Mouse (Mus musculus): Measurements from ENCODE around the gene Wdr70.

The Wdr70 gene

DNA sequence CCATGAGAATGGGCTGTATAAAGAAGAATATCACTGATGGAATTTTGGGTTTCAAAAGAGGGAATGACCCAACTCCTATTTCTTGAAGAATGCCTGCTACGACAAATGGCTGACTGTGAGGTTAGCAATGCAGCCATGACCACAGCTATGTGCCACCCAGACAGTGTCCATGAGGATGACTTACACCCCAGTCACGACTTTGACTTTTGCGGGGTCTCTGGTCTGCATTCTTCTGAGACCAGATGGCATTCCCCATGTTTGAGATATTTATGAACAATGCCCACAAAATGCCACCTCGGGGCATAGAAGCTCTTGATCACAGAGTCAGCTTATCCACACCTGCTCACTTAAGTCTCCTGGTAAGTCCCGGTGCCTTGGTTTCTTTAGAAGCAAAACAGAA lies 236.1 kb downstream of the Wdr70 start:
- no peak for DNase-seq (ENCODE audit: extremely low spot score)

GRCm38 (mm10) chr15:7858841-7859240 lies 240.2 kb downstream of the Wdr70 start:
- no peak for DNase-seq (ENCODE audit: extremely low spot score)

GRCm38 (mm10) chr15:7857418-7857817 lies 241.6 kb downstream of the Wdr70 start:
- DNase-seq (ENCODE audit: extremely low spot score) = no peak

DNA sequence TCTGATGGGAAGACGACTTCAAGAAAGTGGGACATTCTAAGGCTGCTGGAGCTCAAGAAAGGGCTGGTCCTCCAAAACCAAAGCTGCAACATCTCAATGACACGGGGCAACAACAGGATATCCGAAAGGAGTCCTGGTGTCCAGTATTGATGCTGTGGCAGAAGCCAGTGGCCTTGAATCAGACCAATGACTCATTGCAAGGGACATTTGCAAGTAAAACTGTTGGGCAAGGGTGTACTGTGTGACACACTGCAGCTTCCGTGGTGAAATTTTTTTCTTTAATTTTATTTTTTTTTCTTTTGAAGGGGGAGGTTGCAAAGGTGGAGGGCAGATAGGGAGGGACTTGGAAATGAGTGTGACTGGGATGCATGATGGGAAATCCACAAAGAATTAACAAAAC lies 256.6 kb downstream of the Wdr70 start:
- DNase-seq (ENCODE audit: extremely low spot score) = no peak

DNA sequence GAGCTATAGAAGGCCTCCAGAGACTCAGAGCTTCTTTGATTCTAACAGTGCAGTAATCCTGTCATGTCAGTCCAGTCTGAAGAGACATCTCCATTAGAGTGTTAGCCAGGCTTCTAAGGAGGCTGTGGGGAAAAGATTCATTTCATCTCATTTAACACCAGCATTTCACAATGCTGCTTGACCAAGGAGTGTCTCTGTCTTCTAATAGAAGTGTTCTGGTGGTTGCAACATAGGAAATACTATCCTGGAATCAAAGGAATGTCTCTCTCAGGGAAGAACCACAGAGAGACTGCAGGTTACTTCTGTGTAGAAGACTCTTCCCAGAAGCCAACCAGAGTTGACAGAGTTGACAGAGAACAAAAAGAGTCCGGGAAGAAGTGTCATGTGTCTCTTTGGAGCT lies 257.3 kb downstream of the Wdr70 start:
- DNase-seq (ENCODE audit: extremely low spot score) = no peak

DNA sequence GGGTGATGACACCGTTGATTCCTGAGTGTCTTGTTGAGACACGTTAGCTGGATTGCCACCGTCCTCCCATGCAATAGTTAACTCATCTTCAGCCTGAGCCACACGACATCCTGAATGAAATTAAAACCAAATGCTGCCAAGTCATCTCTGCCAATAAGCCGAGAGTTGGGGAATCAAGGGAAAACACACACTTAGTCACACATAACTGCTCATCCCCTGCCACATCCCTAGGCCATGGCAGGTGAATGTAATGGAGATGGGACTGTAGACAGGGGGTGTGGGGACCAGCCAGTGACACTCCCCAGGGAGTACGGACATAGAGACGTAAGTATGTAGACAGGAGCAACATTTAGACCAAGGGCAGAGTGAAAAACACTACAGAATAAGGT lies 260.1 kb downstream of the Wdr70 start:
- no peak for DNase-seq (ENCODE audit: extremely low spot score)

- no peak for DNase-seq (ENCODE audit: extremely low spot score)
These were observed 260.7 kb downstream of the Wdr70 start for GRCm38 (mm10) chr15:7838060-7838920.

- no peak for DNase-seq (ENCODE audit: extremely low spot score)
These were observed 263.6 kb downstream of the Wdr70 start for GRCm38 (mm10) chr15:7835404-7835803.

DNA sequence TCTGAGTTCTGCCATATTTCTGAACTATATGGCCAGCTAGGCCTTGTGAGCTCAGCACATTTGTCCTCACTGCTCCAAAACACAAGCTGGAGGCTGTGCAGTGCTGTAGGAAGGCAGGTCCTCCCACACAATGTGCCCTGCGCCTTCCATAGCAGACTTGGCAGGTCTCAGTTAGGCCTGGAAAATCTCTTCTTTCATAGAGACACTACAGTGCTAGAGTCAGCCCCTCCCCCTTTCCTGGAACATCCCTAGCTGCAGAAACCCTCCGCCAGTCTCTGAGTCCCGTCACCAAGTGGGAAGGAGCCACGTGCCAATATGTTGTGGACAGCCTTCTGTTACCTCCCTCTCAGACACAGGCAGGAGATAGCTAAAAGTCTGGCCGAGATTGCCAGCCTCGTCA lies 273.5 kb downstream of the Wdr70 start:
- no peak for DNase-seq (ENCODE audit: extremely low spot score)

DNA sequence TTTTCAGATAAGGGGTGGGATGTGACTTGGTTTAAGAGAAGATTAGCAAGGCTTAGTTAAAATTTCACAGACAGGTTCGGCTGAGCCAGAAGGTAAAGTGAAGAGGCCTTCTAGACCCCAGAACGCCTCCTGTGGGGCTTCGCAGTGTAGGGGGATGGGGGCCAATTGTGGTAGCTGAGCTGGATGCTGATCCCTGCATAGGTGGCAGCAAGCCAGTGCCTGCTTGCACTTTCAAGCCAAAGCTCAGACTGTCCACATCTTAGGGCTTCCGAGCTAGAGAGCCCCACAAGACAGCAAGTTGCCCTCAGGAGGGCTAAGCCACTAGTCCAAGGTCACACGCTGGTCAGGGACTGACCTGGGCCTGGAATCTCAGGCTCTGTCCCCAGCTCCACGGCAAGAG lies 275.1 kb downstream of the Wdr70 start:
- no peak for DNase-seq (ENCODE audit: extremely low spot score)
